Mouse (Mus musculus) liver, embryonic 11.5 days (tissue): ENCODE measurements at regions not wholly inside any gene's neighbourhood (a gene's known extent, or its start where the extent isn't known, plus 50 kb on each side); places are given as distances from the start of the nearest gene placed in this dataset.
"Not testable (repeated sequence)": the region's sequence is repeated elsewhere in the genome, so short reads cannot be mapped to it uniquely, and the experiment has no call there.

Experiments
- ATAC-seq: fragments of 200-750 bp; cut with Nextera tagmentation; replicated peaks from 2 replicates; pipeline ENCODE4 v1.8.0; 2017; ENCODE audit warnings: moderate number of reproducible peaks, mild to moderate bottlenecking, moderate TSS enrichment, moderate library complexity; ENCODE audit not compliant: low FRiP score
- DNase-seq: peaks from one replicate; pipeline ENCODE4 v3.0.0-alpha.2; 2017; ENCODE audit warnings: low spot score
- H3K27ac ChIP-seq: fragments of 300-500 bp; sonication (generic); 2 replicates; pipeline ENCODE4 v1.5.1; 2014; ENCODE audit warnings: mild to moderate bottlenecking, low read depth, low read length, control low read depth
- H3K27me3 ChIP-seq: fragments of 300-500 bp; sonication (generic); replicated peaks from 2 replicates; pipeline ENCODE4 v1.6.1; 2014; ENCODE audit warnings: low read length, mixed read lengths; ENCODE audit not compliant: control insufficient read depth, insufficient read depth
- H3K36me3 ChIP-seq: fragments of 300-500 bp; sonication (generic); 2 replicates; pipeline ENCODE4 v1.6.1; 2014; ENCODE audit warnings: mild to moderate bottlenecking, low read length, moderate library complexity, mixed read lengths; ENCODE audit not compliant: control insufficient read depth, insufficient read depth
- H3K4me1 ChIP-seq: fragments of 300-500 bp; sonication (generic); replicated peaks from 2 replicates; pipeline ENCODE4 v1.6.1; 2014; ENCODE audit warnings: low read length, mixed read lengths; ENCODE audit not compliant: control insufficient read depth, insufficient read depth
- H3K4me2 ChIP-seq: fragments of 300-500 bp; sonication (generic); 2 replicates; pipeline ENCODE4 v1.6.1; 2014; ENCODE audit warnings: mild to moderate bottlenecking, control low read depth, moderate library complexity
- H3K4me3 ChIP-seq: fragments of 300-500 bp; sonication (generic); 2 replicates; pipeline ENCODE4 v1.5.1; 2014; ENCODE audit warnings: low read depth, low read length, control low read depth
- H3K9ac ChIP-seq: fragments of 300-500 bp; sonication (generic); 2 replicates; pipeline ENCODE4 v1.6.1; 2014; ENCODE audit warnings: low read depth, low read length, control low read depth
- H3K9me3 ChIP-seq: fragments of 300-500 bp; sonication (generic); 2 replicates; pipeline ENCODE4 v1.6.1; 2016; ENCODE audit warnings: low read length, inconsistent platforms, mixed read lengths; ENCODE audit not compliant: control insufficient read depth
- WGBS: fragments of 180-500 bp; shearing (Covaris S2); extraction: QIAGEN DNeasy Blood & Tissue Kit; methylation state at CpG from one replicate; pipeline ENCODE4 v1.1.7; 2014; 5-methylcytosine and 5-hydroxymethylcytosine counted together

DNA sequence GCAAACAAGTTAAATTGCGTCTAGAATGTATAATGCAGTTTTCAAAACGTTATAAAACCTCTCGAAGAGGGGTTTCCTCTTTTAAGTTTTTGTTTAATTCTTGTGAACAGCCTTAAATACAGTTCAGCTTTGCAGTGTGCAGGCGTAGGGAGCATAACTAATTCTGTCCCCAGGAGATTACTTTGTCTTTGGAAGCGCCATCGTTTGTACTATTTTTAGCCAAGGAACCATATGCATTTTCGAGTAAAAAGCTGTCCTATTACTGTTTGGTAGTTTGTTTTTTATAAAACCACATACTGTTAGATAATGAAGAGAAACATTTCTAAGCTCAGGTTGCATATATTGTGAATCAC lies 150.5 kb downstream of the Kcnrg start:
- no peak overlapping the region for H3K9ac ChIP-seq
- H3K4me2 ChIP-seq: peak overlapping the region; percentile 49
- no peaks in the 10 kb centered on the region for H3K36me3 ChIP-seq
- H3K27me3 ChIP-seq: no peaks in the 10 kb centered on the region
- WGBS: 44% methylated on average over 7 of the region's 7 CpGs
- H3K27ac ChIP-seq: no peak overlapping the region
- 0 out of 2 replicates have a peak, but pooled peaks cover 2% of the 10 kb centered on the region for H3K4me1 ChIP-seq
- no peak for DNase-seq
- no peaks in the 10 kb centered on the region for H3K9me3 ChIP-seq
- ATAC-seq: no peak
- H3K4me3 ChIP-seq: no peak overlapping the region

DNA sequence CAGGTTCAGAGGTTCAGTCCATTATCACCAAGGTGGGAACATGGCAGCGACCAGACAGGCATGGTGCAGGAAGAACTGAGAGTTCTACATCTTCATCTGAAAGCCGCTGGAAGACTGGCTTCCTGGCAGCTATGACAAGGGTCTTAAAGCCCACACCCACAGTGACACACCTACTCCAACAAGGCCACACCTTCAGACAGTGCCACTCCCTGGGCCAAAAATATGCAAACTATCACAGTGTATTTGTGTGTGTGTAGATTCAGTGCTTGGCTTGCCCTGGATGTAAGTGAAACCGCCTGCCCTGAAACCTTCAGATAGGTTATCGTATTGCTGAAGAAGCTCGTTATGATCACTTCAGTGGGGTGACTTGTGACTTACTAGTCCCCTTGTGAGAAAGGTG lies 151.3 kb downstream of the Kcnrg start:
- Histone ChIP-seq H3K4me3 (no peak overlapping the region), H3K36me3 (no peaks in the 10 kb centered on the region), H3K27me3 (no peaks in the 10 kb centered on the region), H3K9ac (no peak overlapping the region), H3K4me2 (no peak overlapping the region), H3K4me1 (0 out of 2 replicates have a peak, but pooled peaks cover 2% of the 10 kb centered on the region), H3K9me3 (no peaks in the 10 kb centered on the region), H3K27ac (no peak overlapping the region)
- DNase-seq (no peak), ATAC-seq (no peak)
- WGBS: 74% methylated on average over 5 of the region's 5 CpGs

DNA sequence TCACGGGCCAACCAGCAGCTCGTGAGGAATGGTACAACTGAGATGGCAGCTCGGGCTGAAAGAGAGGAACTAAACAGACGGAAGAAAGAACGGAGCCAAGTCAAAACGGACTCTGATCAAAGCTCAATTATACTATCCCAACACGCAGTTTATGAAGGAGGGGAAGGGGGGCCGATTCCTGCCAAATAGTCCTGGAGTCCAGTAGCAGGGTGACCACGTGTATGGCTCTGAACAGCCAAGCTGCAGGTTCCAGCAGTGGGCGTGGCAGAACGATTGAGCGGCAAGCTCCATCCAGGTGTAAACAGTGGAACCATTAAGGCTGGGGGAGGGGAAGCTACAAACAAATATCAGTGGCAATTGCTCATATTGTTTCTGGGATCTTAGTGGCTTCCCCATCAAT lies 152.9 kb downstream of the Kcnrg start:
- 75% methylated on average over 12 of the region's 12 CpGs for WGBS
- H3K4me2 ChIP-seq, H3K9me3 ChIP-seq, H3K4me1 ChIP-seq, H3K36me3 ChIP-seq, H3K9ac ChIP-seq, H3K4me3 ChIP-seq, ATAC-seq, H3K27me3 ChIP-seq, DNase-seq, H3K27ac ChIP-seq: not testable (repeated sequence)

- H3K4me3 ChIP-seq: no peak overlapping the region
- H3K27ac ChIP-seq: no peak overlapping the region
- no peaks in the 10 kb centered on the region for H3K9me3 ChIP-seq
- ATAC-seq (no peak), DNase-seq (no peak)
- no peak overlapping the region for H3K9ac ChIP-seq
- 0 out of 2 replicates have a peak, but pooled peaks cover under 1% of the 10 kb centered on the region for H3K4me1 ChIP-seq
- H3K4me2 ChIP-seq: no peak overlapping the region
- H3K36me3 ChIP-seq: no peaks in the 10 kb centered on the region
- 89% methylated on average over 5 of the region's 5 CpGs for WGBS
- H3K27me3 ChIP-seq: no peaks in the 10 kb centered on the region
Measured at GRCm38 (mm10) chr14:61762076-61762475, 154.8 kb downstream of the Kcnrg start.

DNA sequence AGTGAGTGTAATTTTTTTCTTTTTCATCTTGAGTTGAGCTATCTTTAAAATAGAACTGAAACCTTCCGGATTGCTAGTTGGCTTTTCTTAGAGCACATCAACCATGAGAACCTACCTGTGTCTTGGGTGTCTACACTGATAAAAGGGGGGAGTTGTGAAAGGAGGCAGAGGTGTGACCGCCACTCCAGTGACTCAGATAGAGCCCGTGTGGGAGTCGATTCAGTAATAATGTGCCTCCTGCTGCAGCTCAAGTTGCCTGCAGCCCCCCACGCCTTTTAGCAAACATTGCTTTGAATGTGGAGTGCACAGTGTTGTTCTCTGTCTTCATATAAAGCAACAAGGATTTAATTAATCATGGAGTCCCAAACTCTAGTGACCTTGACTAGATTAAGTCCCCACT lies 162.6 kb downstream of the Kcnrg start:
- Histone ChIP-seq H3K27me3 (no peaks in the 10 kb centered on the region), H3K9ac (no peak overlapping the region), H3K4me3 (no peak overlapping the region), H3K4me2 (no peak overlapping the region), H3K4me1 (no peaks in the 10 kb centered on the region), H3K36me3 (no peaks in the 10 kb centered on the region), H3K9me3 (no peaks in the 10 kb centered on the region), H3K27ac (no peak overlapping the region)
- no peak for ATAC-seq
- WGBS: 76% methylated on average over 5 of the region's 5 CpGs
- DNase-seq: no peak

DNA sequence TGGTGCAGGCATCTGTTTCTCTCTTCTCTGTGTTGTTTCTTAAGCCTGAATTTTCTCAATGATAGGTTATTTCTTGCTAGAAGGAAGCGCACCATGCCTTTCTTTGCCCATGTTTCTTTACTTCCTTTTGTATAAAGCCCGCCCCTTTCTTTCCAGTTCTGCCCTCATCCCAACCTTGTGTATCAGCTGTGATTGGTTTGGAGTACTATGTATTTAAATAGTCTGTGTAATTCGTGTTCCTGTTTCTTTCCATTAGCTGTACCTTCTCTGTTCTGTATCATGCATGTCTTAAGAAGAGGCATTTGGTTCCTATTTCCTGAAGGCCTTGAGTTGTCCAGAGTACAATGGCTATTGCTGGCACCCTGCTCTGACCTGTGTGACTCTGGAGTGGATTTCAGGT lies 166.9 kb downstream of the Kcnrg start:
- no peak overlapping the region for H3K4me3 ChIP-seq
- H3K4me1 ChIP-seq: no peaks in the 10 kb centered on the region
- H3K4me2 ChIP-seq: no peak overlapping the region
- no peak for ATAC-seq
- 72% methylated on average over 3 of the region's 3 CpGs for WGBS
- H3K27ac ChIP-seq: no peak overlapping the region
- H3K9me3 ChIP-seq: no peaks in the 10 kb centered on the region
- H3K27me3 ChIP-seq: no peaks in the 10 kb centered on the region
- H3K9ac ChIP-seq: no peak overlapping the region
- no peak for DNase-seq
- no peaks in the 10 kb centered on the region for H3K36me3 ChIP-seq

DNA sequence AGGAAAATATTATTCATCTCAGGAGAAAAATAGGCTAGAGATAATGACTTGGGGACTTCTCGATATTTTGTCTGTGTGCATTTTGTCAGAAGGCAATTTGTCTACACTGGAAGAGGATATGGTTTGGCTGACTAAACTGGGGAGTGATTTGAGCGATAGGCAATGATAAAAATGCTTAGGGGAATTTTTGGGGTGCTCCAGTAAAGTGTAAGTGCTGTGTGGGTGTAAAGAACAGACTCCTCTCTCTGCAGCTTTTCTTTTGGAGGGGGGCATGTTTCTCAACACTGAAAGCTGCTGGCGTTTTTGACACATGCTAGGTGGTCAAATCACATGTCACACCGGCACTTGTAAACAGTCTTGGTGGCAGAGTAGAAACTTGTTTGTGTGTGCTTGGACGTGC lies 171.4 kb downstream of the Kcnrg start:
- ATAC-seq (no peak), DNase-seq (no peak)
- no peaks in the 10 kb centered on the region for H3K9me3 ChIP-seq
- H3K4me2 ChIP-seq: no peak overlapping the region
- H3K27ac ChIP-seq: no peak overlapping the region
- H3K36me3 ChIP-seq: no peaks in the 10 kb centered on the region
- no peaks in the 10 kb centered on the region for H3K27me3 ChIP-seq
- H3K9ac ChIP-seq: no peak overlapping the region
- no peaks in the 10 kb centered on the region for H3K4me1 ChIP-seq
- WGBS: 75% methylated on average over 5 of the region's 5 CpGs
- no peak overlapping the region for H3K4me3 ChIP-seq

- 79% methylated on average over 3 of the region's 3 CpGs for WGBS
- Histone ChIP-seq H3K4me2 (no peak overlapping the region), H3K9me3 (no peaks in the 10 kb centered on the region), H3K4me1 (no peaks in the 10 kb centered on the region), H3K27ac (no peak overlapping the region), H3K27me3 (no peaks in the 10 kb centered on the region), H3K4me3 (no peak overlapping the region), H3K36me3 (no peaks in the 10 kb centered on the region), H3K9ac (no peak overlapping the region)
- no peak for ATAC-seq
- DNase-seq: no peak
Measured at GRCm38 (mm10) chr14:61783206-61783605, 175.9 kb downstream of the Kcnrg start.

DNA sequence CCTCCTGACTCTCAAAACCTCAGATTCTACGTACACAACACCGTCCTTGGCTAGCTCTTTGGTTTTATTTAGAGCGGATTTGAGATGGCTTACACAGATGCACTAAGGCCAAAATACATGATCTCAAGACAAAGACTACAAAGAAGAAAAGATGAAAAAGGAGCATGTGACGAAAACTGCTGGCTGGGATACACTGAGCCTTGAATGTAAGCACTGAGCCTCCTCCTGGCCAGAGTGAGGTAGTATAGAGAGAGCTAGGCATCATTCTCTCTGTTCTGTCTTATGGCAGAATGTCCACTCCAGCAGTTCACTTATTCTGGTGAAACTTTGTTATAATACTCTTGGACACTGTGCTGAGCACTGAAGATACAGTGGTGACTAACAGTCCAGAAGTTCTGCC lies 177.4 kb downstream of the Kcnrg start:
- Histone ChIP-seq H3K27ac (no peak overlapping the region), H3K9ac (no peak overlapping the region), H3K9me3 (no peaks in the 10 kb centered on the region), H3K27me3 (no peaks in the 10 kb centered on the region), H3K4me2 (no peak overlapping the region), H3K4me3 (no peak overlapping the region), H3K4me1 (no peaks in the 10 kb centered on the region), H3K36me3 (no peaks in the 10 kb centered on the region)
- 88% methylated on average over 4 of the region's 4 CpGs for WGBS
- no peak for ATAC-seq
- DNase-seq: no peak
